ENCODE assay signal across 24 mouse cellular contexts in the genomic region with DNA sequence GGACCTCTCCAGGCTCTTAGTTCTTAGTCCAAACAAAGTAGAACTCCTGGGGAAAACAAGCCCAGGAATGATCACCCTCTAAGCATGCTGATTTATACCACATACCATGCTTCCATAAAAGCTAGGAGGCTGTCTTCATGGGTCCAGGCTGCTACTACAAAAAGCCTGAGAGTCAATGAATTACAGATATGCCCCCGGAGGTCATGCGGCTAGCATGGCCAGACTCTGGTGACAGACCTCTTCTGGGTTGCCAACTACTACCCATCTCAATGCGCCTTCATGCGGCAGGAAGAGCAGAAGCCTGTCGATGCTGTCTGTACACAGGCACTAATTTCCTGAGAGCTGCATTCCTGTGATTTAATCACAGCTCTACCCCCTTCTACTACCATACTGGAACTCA.
A peak's percentile ranks its signal among the peaks of the same experiment; 100 is the strongest.
DNase-seq lines count a peak whose midpoint lies in the region; ATAC-seq and TF ChIP-seq lines count a peak whose summit lies in the region.
"Had no signal": no experiment of that assay in that cellular context is flagged by ENCODE, and none has a peak within 500 bp of the region (broad histone marks: within the 10 kb centered on the region; RNA-seq: fewer than 3 reads in every experiment).

No protein-coding gene starts in this region.

- 47% methylated on average over 5 of the region's 5 CpGs for WGBS in heart, postnatal 0 days
- 49% methylated on average over 5 of the region's 5 CpGs for WGBS in kidney, embryonic 14.5 days

- TF ChIP-seq CTCF in heart, postnatal 0 days (IDR thresholded peaks at IDR 0.05; ENCODE audit: low read depth) = no peak

- H3K4me2 ChIP-seq in heart, postnatal 0 days (ENCODE audit: low read depth, low read length) = no peak overlapping the region
- H3K4me2 ChIP-seq in kidney, embryonic 14.5 days (replicated peaks; ENCODE audit: low read depth, low read length) = no peak overlapping the region
- H3K4me2 ChIP-seq: hindbrain, embryonic 14.5 days; liver, embryonic 15.5 days; midbrain, embryonic 11.5 days; stomach, embryonic 15.5 days had no signal

- ATAC-seq in heart, postnatal 0 days (ENCODE audit: insufficient read depth, low read depth) = no peak
- no peak for ATAC-seq in kidney, embryonic 14.5 days (ENCODE audit: low FRiP score, low TSS enrichment)
- no peak for ATAC-seq in erythroid progenitor cell, adult 5-6 weeks (replicated peaks; ENCODE audit: low FRiP score, poor library complexity, severe bottlenecking)
- ATAC-seq: inflammation-experienced regulatory T-cells, adult 6 months; lung, postnatal 0 days had no signal

- H3K4me3 ChIP-seq in heart, postnatal 0 days (ENCODE audit: low read depth, low read length) = no peak overlapping the region
- no peak overlapping the region for H3K4me3 ChIP-seq in kidney, embryonic 14.5 days (ENCODE audit: low read length)
- H3K4me3 ChIP-seq: liver, embryonic 15.5 days; stomach, embryonic 15.5 days had no signal

- H3K27me3 ChIP-seq in heart, postnatal 0 days (ENCODE audit: control insufficient read depth, insufficient read depth, low read length) = no peaks in the 10 kb centered on the region
- no peaks in the 10 kb centered on the region for H3K27me3 ChIP-seq in kidney, embryonic 14.5 days (ENCODE audit: control insufficient read depth, insufficient read depth, low read length)
- H3K27me3 ChIP-seq: CH12.LX; stomach, embryonic 15.5 days had no signal

- TF ChIP-seq EP300 in heart, postnatal 0 days (IDR thresholded peaks at IDR 0.05; ENCODE audit: low read depth) = no peak

- no peaks in the 10 kb centered on the region for H3K9me3 ChIP-seq in heart, postnatal 0 days (replicated peaks; ENCODE audit: control insufficient read depth, low read length)
- no peaks in the 10 kb centered on the region for H3K9me3 ChIP-seq in kidney, embryonic 14.5 days (ENCODE audit: control insufficient read depth, low read length)
- H3K9me3 ChIP-seq: liver, embryonic 15.5 days; stomach, embryonic 15.5 days had no signal

- peaks cover 45% of the 10 kb centered on the region for H3K4me1 ChIP-seq in heart, postnatal 0 days (ENCODE audit: control insufficient read depth, insufficient read depth)
- peaks cover 28% of the 10 kb centered on the region for H3K4me1 ChIP-seq in kidney, embryonic 14.5 days (ENCODE audit: control insufficient read depth, insufficient read depth, low read length)

- peak overlapping the region; percentile 18; the same call in 1 of the 2 replicates for H3K27ac ChIP-seq in heart, postnatal 0 days (ENCODE audit: low read depth)
- H3K27ac ChIP-seq in kidney, embryonic 14.5 days (ENCODE audit: low read depth, low read length) = peak overlapping the region; percentile 9; the same call in 1 of the 2 replicates
- H3K27ac ChIP-seq: hindbrain, embryonic 14.5 days; liver, embryonic 15.5 days had no signal

- H3K36me3 ChIP-seq in heart, postnatal 0 days (replicated peaks; ENCODE audit: control insufficient read depth, insufficient read depth, low read length) = no peaks in the 10 kb centered on the region
- H3K36me3 ChIP-seq in kidney, embryonic 14.5 days (ENCODE audit: control insufficient read depth, insufficient read depth, low read length) = no peaks in the 10 kb centered on the region
- H3K36me3 ChIP-seq: G1E; liver, embryonic 15.5 days; stomach, embryonic 15.5 days had no signal

- DNase-seq in heart, postnatal 0 days (ENCODE audit: low spot score) = no peak
- no peak for DNase-seq in heart, adult 9 months (ENCODE audit: low spot score in 2 of 2)
- peak; percentile 23 for DNase-seq in kidney, adult 18-20 months
- peak; percentile 40 to 60 for DNase-seq in kidney, postnatal 25 days
- DNase-seq in gastrocnemius, postnatal 10 days = no peak
- no peak for DNase-seq in urinary bladder, postnatal 4 days (ENCODE audit: low spot score in 2 of 2)
- DNase-seq: adrenal gland, adult 2 months; B cell, adult 2 months; cerebellum, adult 11 months; cerebellum, adult 9-11 months; heart, postnatal 36 days; right cerebral cortex, adult 18-20 months; right cerebral cortex, postnatal 4 days; thymus, adult 2 months had no signal

- H3K9ac ChIP-seq in heart, postnatal 0 days (replicated peaks; ENCODE audit: low read depth, low read length) = no peak overlapping the region
- H3K9ac ChIP-seq in kidney, embryonic 14.5 days (ENCODE audit: low read depth, low read length) = no peak overlapping the region
- H3K9ac ChIP-seq: hindbrain, embryonic 14.5 days; liver, embryonic 15.5 days; stomach, embryonic 15.5 days had no signal

Comparison
In these comparisons a context has a peak if more than half of its experiments do, and no peak if none do; other contexts are left out.
1. DNase-seq: peak in kidney, adult 18-20 months (single experiment) and kidney, postnatal 25 days (2 of 2); none in heart, postnatal 0 days (single experiment), heart, adult 9 months (0 of 2), gastrocnemius, postnatal 10 days (single experiment) and urinary bladder, postnatal 4 days (0 of 2).